Mouse (Mus musculus): Measurements from ENCODE around the gene Med25.
"Not testable (repeated sequence)": the region's sequence is repeated elsewhere in the genome, so short reads cannot be mapped to it uniquely, and the experiment has no call there.

The Med25 gene

GRCm38 (mm10) chr7:44894175-44894574, 1.7 kb upstream of the Med25 start:
- in situ Hi-C loops (cut with MboI, MseI), result loop anchor here (10.0 kb wide), 1 partner anchor 339 kb away; the partner anchor contains the start of gene Nr1h2

GRCm38 (mm10) chr7:44893197-44893596, 685 bp upstream of the Med25 start:
- in situ Hi-C loops (cut with MboI, MseI), result loop anchor here (10.0 kb wide), 1 partner anchor 338 kb away; the partner anchor contains the start of gene Nr1h2

GRCm38 (mm10) chr7:44891611-44892010, 901 bp downstream of the Med25 start:
- in situ Hi-C loops (cut with MboI, MseI), result loop anchor here (10.0 kb wide), 1 partner anchor 337 kb away; the partner anchor contains the start of gene Nr1h2

- in situ Hi-C loops (cut with MboI, MseI), result loop anchor here (10.0 kb wide), 1 partner anchor 336 kb away; the partner anchor contains the start of gene Nr1h2
Observed at GRCm38 (mm10) chr7:44890737-44891136, 1.8 kb downstream of the Med25 start.

GRCm38 (mm10) chr7:44890180-44890579, 2.3 kb downstream of the Med25 start:
- in situ Hi-C loops (cut with MboI, MseI), result loop anchor here (10.0 kb wide), 1 partner anchor 335 kb away; the partner anchor contains the start of gene Nr1h2

- in situ Hi-C loops (cut with MboI, MseI), result no loop called here
Observed at GRCm38 (mm10) chr7:44888256-44889105, 4.0 kb downstream of the Med25 start.

GRCm38 (mm10) chr7:44886964-44887363, 5.5 kb downstream of the Med25 start:
- in situ Hi-C loops (cut with MboI, MseI), result no loop called here

GRCm38 (mm10) chr7:44884637-44885036, 7.9 kb downstream of the Med25 start:
- in situ Hi-C loops (cut with MboI, MseI), result no loop called here

- in situ Hi-C loops (cut with MboI, MseI), result no loop called here
Observed at GRCm38 (mm10) chr7:44883036-44883435, 9.5 kb downstream of the Med25 start.

GRCm38 (mm10) chr7:44877833-44878232, 14.7 kb downstream of the Med25 start:
- in situ Hi-C loops (cut with MboI, MseI), result no loop called here

- in situ Hi-C loops (cut with MboI, MseI), result not testable (repeated sequence)
Observed at GRCm38 (mm10) chr7:44871774-44872173, 20.7 kb downstream of the Med25 start.

GRCm38 (mm10) chr7:44871181-44871580, 21.3 kb downstream of the Med25 start:
- in situ Hi-C loops (cut with MboI, MseI), result no loop called here

- in situ Hi-C loops (cut with MboI, MseI), result no loop called here
Observed at GRCm38 (mm10) chr7:44870614-44871013, 21.9 kb downstream of the Med25 start.

- in situ Hi-C loops (cut with MboI, MseI), result no loop called here
Observed at GRCm38 (mm10) chr7:44869697-44870528, 22.6 kb downstream of the Med25 start, which contains the start of gene Ptov1. Gene Ptov1, minus strand, starts transcription at chr7:44869788.

GRCm38 (mm10) chr7:44868919-44869696, 23.4 kb downstream of the Med25 start:
- in situ Hi-C loops (cut with MboI, MseI), result no loop called here

- in situ Hi-C loops (cut with MboI, MseI), result no loop called here
Observed at GRCm38 (mm10) chr7:44868465-44868864, 24.0 kb downstream of the Med25 start.

GRCm38 (mm10) chr7:44867802-44868201, 24.7 kb downstream of the Med25 start:
- in situ Hi-C loops (cut with MboI, MseI), result no loop called here

GRCm38 (mm10) chr7:44867010-44867702, 25.4 kb downstream of the Med25 start:
- in situ Hi-C loops (cut with MboI, MseI), result no loop called here

- in situ Hi-C loops (cut with MboI, MseI), result no loop called here
Observed at GRCm38 (mm10) chr7:44866276-44867009, 26.1 kb downstream of the Med25 start.
